Mouse (Mus musculus) stomach, embryonic 16.5 days (tissue): ENCODE data around the gene Gli1. TPM values are rescaled to one million over a fixed set of nuclear protein-coding genes. Genes with fewer than 3 reads are reported as not detected.
A peak's percentile ranks its signal among the peaks of the same experiment; 100 is the strongest.

ENCODE experiments used
- ATAC-seq: fragments of 200-750 bp; cut with Nextera tagmentation; 2 replicates; pipeline ENCODE4 v1.8.0; 2017; ENCODE audit warnings: moderate number of reproducible peaks, moderate TSS enrichment; ENCODE audit not compliant: insufficient read depth, low FRiP score
- H3K27ac ChIP-seq: fragments of 300-500 bp; sonication (generic); 2 replicates; pipeline ENCODE4 v1.5.1; 2014; ENCODE audit warnings: low read length
- H3K27me3 ChIP-seq: fragments of 300-500 bp; sonication (generic); 2 replicates; pipeline ENCODE4 v1.6.1; 2014; ENCODE audit warnings: low read length, control low read depth, mixed read lengths; ENCODE audit not compliant: control insufficient read depth, insufficient read depth
- H3K36me3 ChIP-seq: fragments of 300-500 bp; sonication (generic); 2 replicates; pipeline ENCODE4 v1.6.1; 2014; ENCODE audit warnings: low read length; ENCODE audit not compliant: control insufficient read depth, insufficient read depth
- H3K4me1 ChIP-seq: fragments of 300-500 bp; sonication (generic); 2 replicates; pipeline ENCODE4 v1.6.1; 2014; ENCODE audit warnings: low read length, control low read depth, mixed read lengths; ENCODE audit not compliant: control insufficient read depth, insufficient read depth
- H3K4me2 ChIP-seq: fragments of 300-500 bp; sonication (generic); 2 replicates; pipeline ENCODE4 v1.6.1; 2014; ENCODE audit warnings: low read depth, low read length, mixed read lengths
- H3K4me3 ChIP-seq: fragments of 300-500 bp; sonication (generic); replicated peaks from 2 replicates; pipeline ENCODE4 v1.5.1; 2014; ENCODE audit warnings: mild to moderate bottlenecking, low read length
- H3K9ac ChIP-seq: fragments of 300-500 bp; sonication (generic); 2 replicates; pipeline ENCODE4 v1.6.1; 2014; ENCODE audit warnings: low read length
- H3K9me3 ChIP-seq: fragments of 300-500 bp; sonication (generic); replicated peaks from 2 replicates; pipeline ENCODE4 v1.6.1; 2016; ENCODE audit warnings: low read length, control low read depth; ENCODE audit not compliant: control insufficient read depth
- WGBS: fragments of 180-500 bp; shearing (Covaris S2); extraction: QIAGEN DNeasy Blood & Tissue Kit; methylation state at CpG from one replicate; pipeline ENCODE4 v1.1.7; 2014; 5-methylcytosine and 5-hydroxymethylcytosine counted together
- polyA plus RNA-seq: library from polyadenylated mRNA; unstranded; fragments of >200 nt; fragmentation: Nextera tagmentation; extraction: Ambion mirVana; gene quantifications from 2 replicates; pipeline ENCODE4 v1.2.1, GENCODE M21; 2015

Gli1 gene
- polyA plus RNA-seq, 1 experiment from 2014 or later: 9.8 TPM

- Histone ChIP-seq H3K4me1 (peaks cover 29% of the 10 kb centered on the region), H3K9ac (no peak overlapping the region), H3K4me3 (no peak overlapping the region), H3K36me3 (peaks cover 29% of the 10 kb centered on the region), H3K27me3 (no peaks in the 10 kb centered on the region), H3K4me2 (peak overlapping the region; percentile 27), H3K27ac (no peak overlapping the region), H3K9me3 (no peaks in the 10 kb centered on the region)
- WGBS: 52% methylated on average over 6 of the region's 6 CpGs
- ATAC-seq: no peak
Observed at GRCm38 (mm10) chr10:127292987-127293538, 48.7 kb downstream of the Gli1 start.

- peaks cover 25% of the 10 kb centered on the region for H3K36me3 ChIP-seq
Observed at GRCm38 (mm10) chr10:127291881-127292638, 49.7 kb downstream of the Gli1 start.

GRCm38 (mm10) chr10:127290930-127291880, 50.6 kb downstream of the Gli1 start:
- peak; percentile 18 for ATAC-seq
- Histone ChIP-seq H3K36me3 (peaks cover 22% of the 10 kb centered on the region), H3K9me3 (no peaks in the 10 kb centered on the region), H3K4me2 (peak overlapping the region; percentile 73), H3K4me3 (peak overlapping the region; percentile 63), H3K27me3 (no peaks in the 10 kb centered on the region), H3K4me1 (peaks cover 46% of the 10 kb centered on the region), H3K27ac (peak overlapping the region; percentile 89), H3K9ac (peak overlapping the region; percentile 74)
- 2% methylated on average over 19 of the region's 19 CpGs for WGBS

More at GRCm38 (mm10) chr10:127291881-127292638, 49.7 kb downstream of the Gli1 start:
- H3K9me3 ChIP-seq: no peaks in the 10 kb centered on the region
- WGBS: 25% methylated on average over 5 of the region's 5 CpGs
- H3K4me1 ChIP-seq: peaks cover 38% of the 10 kb centered on the region
- no peak for ATAC-seq
- H3K4me2 ChIP-seq: peak overlapping the region; percentile 73
- H3K27ac ChIP-seq: peak overlapping the region; percentile 89; the same call in 1 of the 2 replicates
- peak overlapping the region; percentile 63 for H3K4me3 ChIP-seq
- H3K9ac ChIP-seq: peak overlapping the region; percentile 74
- H3K27me3 ChIP-seq: no peaks in the 10 kb centered on the region

DNA sequence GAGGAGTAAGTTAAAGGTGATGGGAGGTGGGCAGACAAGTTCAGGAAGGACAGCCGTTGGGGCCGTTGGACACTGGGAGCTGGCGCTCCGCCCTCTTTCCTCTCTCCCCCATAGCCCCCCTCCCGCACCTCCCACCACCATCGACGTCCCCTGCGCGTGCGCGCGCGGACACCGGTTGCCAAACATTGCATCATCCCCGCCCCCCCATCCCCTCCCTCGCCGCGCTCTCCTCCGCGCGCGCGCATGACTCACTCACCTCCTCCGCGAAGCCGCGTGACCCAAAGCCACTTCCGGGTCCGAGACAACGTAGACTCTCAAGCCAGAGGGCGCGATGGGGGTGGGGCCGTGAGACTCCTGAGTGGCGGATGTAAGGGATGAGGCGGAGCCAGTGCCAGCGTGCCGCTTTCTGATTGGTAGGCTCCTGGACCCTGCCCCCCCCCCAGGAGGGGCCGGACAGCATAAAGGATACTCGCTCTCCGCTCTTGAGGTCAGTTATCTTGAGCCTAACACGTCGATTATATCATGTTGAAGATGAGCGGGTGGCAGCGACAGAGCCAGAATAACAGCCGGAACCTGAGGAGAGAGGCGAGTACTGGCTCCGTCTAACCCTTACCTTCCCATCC, 51.4 kb downstream of the Gli1 start:
- H3K36me3 ChIP-seq: peaks cover 22% of the 10 kb centered on the region
- peak; percentile 92 for ATAC-seq
- WGBS: under 1% methylated on average over 47 of the region's 47 CpGs
- peak overlapping the region; percentile 74 for H3K9ac ChIP-seq
- peak overlapping the region; percentile 100 for H3K27ac ChIP-seq
- peak overlapping the region; percentile 73 for H3K4me2 ChIP-seq
- peak overlapping the region; percentile 63 for H3K4me3 ChIP-seq
- H3K27me3 ChIP-seq: no peaks in the 10 kb centered on the region
- H3K4me1 ChIP-seq: peaks cover 54% of the 10 kb centered on the region
- no peaks in the 10 kb centered on the region for H3K9me3 ChIP-seq

- Histone ChIP-seq H3K9ac (peak overlapping the region; percentile 89), H3K4me3 (peak overlapping the region; percentile 63), H3K4me2 (peak overlapping the region; percentile 73), H3K9me3 (no peaks in the 10 kb centered on the region), H3K27me3 (no peaks in the 10 kb centered on the region), H3K27ac (peak overlapping the region; percentile 100), H3K36me3 (peaks cover 19% of the 10 kb centered on the region), H3K4me1 (peaks cover 59% of the 10 kb centered on the region)
- under 1% methylated on average over 15 of the region's 15 CpGs for WGBS
- peak; percentile 5; the same call in 1 of the 2 replicates for ATAC-seq
Observed at GRCm38 (mm10) chr10:127289573-127290191, 52.1 kb downstream of the Gli1 start.

DNA sequence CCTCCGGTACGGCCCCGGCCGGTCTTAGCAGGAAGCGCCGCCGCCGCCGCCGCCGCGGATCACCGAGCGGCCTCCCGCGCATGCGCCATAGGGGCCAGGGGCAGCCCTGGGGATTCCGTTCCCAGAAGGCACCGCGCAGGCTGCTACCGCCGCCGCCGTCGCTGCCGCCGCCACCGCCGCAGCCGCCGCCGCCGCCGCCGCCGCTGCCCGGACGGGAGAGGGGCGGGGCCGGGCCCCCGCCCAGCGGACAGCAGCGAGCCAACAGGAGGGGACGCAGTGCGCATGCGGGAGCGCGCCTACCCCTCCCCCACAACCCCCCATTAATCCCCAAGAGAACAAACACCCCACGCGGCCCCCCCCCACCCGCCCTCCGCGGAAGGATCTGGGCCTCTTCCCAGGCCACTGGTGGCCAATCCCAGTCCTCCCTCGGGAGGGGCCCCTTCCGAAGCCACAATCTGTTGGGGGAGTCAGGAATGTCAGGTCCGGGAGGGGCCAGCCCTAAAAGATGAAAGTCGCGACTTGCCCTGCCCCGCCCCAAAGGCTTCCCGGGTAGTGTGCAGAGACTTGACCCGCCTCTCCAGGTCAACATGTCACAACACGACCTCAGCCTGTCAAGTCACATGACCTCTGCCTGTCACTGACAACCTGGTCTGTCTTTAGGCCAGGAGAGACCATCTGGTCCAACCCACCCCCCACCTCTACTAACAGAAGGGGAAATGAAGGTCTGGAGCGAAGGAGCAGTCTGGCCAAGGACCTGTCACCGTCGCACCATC, 52.8 kb downstream of the Gli1 start, which contains the start of gene Mbd6:
Gene Mbd6 (minus strand): TSS at position 219 of the 773 bp plus-strand sequence.
- Histone ChIP-seq H3K27ac (peak within 1 kb of the TSS; percentile 100), H3K4me1 (peaks cover 59% of the 10 kb centered on the region), H3K27me3 (no peaks in the 10 kb centered on the region), H3K36me3 (peaks cover 14% of the 10 kb centered on the region), H3K4me2 (peak within 1 kb of the TSS; percentile 73), H3K9me3 (no peaks in the 10 kb centered on the region), H3K4me3 (peak within 1 kb of the TSS; percentile 63), H3K9ac (peak within 1 kb of the TSS; percentile 89)
- ATAC-seq: peak; percentile 35
- under 1% methylated on average over 48 of the region's 65 CpGs for WGBS

GRCm38 (mm10) chr10:127288328-127288799, 53.4 kb downstream of the Gli1 start:
- 0% methylated on average over 23 of the region's 28 CpGs for WGBS

More at GRCm38 (mm10) chr10:127288328-127288799, 53.4 kb downstream of the Gli1 start:
- Histone ChIP-seq H3K4me1 (peaks cover 58% of the 10 kb centered on the region), H3K27me3 (no peaks in the 10 kb centered on the region), H3K4me2 (peak overlapping the region; percentile 73), H3K4me3 (peak overlapping the region; percentile 63), H3K9me3 (no peaks in the 10 kb centered on the region), H3K9ac (peak overlapping the region; percentile 89), H3K27ac (peak overlapping the region; percentile 100), H3K36me3 (peaks cover 13% of the 10 kb centered on the region)
- ATAC-seq: peak; percentile 25
